Mouse (Mus musculus) liver, embryonic 15.5 days (tissue): Measurements from ENCODE around the gene Synj1. TPM values are rescaled to one million over a fixed set of nuclear protein-coding genes. Genes with fewer than 3 reads are reported as not detected.

ENCODE experiments used
- ATAC-seq: fragments of 200-750 bp; cut with Nextera tagmentation; 2 replicates; pipeline ENCODE4 v1.8.0; 2017; ENCODE audit warnings: moderate number of reproducible peaks, mild to moderate bottlenecking, moderate library complexity; ENCODE audit not compliant: insufficient read depth
- H3K27ac ChIP-seq: fragments of 300-500 bp; sonication (generic); replicated peaks from 2 replicates; pipeline ENCODE4 v1.5.1; 2015; ENCODE audit warnings: mild to moderate bottlenecking, inconsistent platforms
- H3K27me3 ChIP-seq: fragments of 300-500 bp; sonication (generic); 2 replicates; pipeline ENCODE4 v1.6.1; 2015; ENCODE audit warnings: mild to moderate bottlenecking, inconsistent platforms
- H3K36me3 ChIP-seq: fragments of 300-500 bp; sonication (generic); replicated peaks from 2 replicates; pipeline ENCODE4 v1.6.1; 2015; ENCODE audit warnings: moderate library complexity, mild to moderate bottlenecking, inconsistent platforms
- H3K4me1 ChIP-seq: fragments of 300-500 bp; sonication (generic); replicated peaks from 2 replicates; pipeline ENCODE4 v1.6.1; 2015; ENCODE audit warnings: inconsistent platforms
- H3K4me2 ChIP-seq: fragments of 300-500 bp; sonication (generic); 2 replicates; pipeline ENCODE4 v1.6.1; 2015; ENCODE audit warnings: moderate library complexity, mild to moderate bottlenecking, inconsistent platforms
- H3K4me3 ChIP-seq: fragments of 300-500 bp; sonication (generic); replicated peaks from 2 replicates; pipeline ENCODE4 v1.5.1; 2015; ENCODE audit warnings: mild to moderate bottlenecking, inconsistent platforms
- H3K9ac ChIP-seq: fragments of 300-500 bp; sonication (generic); 2 replicates; pipeline ENCODE4 v1.6.1; 2015; ENCODE audit warnings: moderate library complexity, mild to moderate bottlenecking, inconsistent platforms
- H3K9me3 ChIP-seq: fragments of 300-500 bp; sonication (generic); replicated peaks from 2 replicates; pipeline ENCODE4 v1.6.1; 2016; ENCODE audit warnings: inconsistent platforms
- WGBS: fragments of 180-500 bp; shearing (Covaris S2); methylation state at CpG from one replicate; pipeline ENCODE4 v1.1.7; 2015; ENCODE audit warnings: mixed read lengths; ENCODE audit not compliant: insufficient replicate concordance; 5-methylcytosine and 5-hydroxymethylcytosine counted together
- polyA plus RNA-seq: library from polyadenylated mRNA; unstranded; fragments of >200 nt; fragmentation: Nextera tagmentation; extraction: Ambion mirVana; gene quantifications from 2 replicates; pipeline ENCODE4 v1.2.1, GENCODE M21; 2015

Gene Synj1
- polyA plus RNA-seq, 1 experiment from 2014 or later: 19.5 TPM

DNA sequence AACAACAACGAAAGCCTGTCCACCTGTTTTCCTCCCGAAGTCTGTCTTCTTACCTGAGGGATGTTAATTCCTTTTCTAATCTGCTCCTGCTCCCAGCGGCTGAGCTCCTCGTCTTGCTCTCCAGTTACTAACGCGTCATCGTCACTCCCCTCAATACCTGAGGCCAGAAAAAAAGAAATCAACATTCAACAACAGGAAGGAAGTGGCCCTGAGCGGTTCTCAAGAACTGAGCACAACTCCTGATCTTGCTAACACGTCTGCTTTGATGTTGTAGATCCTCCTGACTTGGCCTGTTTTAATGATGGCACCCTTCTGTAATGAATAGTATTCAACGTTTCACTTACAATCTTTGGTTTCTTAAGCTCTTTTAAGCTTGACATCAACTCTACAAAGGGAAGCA, 24.8 kb upstream of the Synj1 start:
- no peak for ATAC-seq
- Histone ChIP-seq H3K9me3 (no peaks in the 10 kb centered on the region), H3K9ac (no peak overlapping the region), H3K4me2 (no peak overlapping the region), H3K4me3 (no peak overlapping the region), H3K36me3 (peaks cover 89% of the 10 kb centered on the region), H3K4me1 (peaks cover 5% of the 10 kb centered on the region; the same call in 1 of the 2 replicates), H3K27me3 (no peaks in the 10 kb centered on the region), H3K27ac (no peak overlapping the region)
- WGBS: 84% methylated on average over 10 of the region's 10 CpGs

DNA sequence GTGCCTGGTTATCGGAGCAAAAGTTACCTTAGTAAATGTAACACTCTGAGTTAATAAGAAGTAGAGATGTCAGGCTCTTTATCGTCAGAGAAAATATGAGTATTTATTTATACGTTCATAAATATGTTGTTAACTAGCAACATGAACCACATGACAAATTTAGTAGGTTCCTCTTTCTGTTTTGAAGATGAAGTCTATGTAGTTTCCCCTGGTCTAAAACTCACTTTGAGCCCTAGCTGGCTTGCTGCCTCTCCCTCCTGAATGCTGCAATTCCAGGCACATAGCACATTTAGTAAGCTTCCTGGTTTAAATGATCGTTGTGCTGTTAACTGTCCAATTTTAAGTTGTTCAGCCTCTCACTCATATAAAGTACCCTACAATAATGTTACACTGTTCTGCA, 19.6 kb upstream of the Synj1 start:
- Histone ChIP-seq H3K9me3 (no peaks in the 10 kb centered on the region), H3K4me3 (no peak overlapping the region), H3K4me1 (no peaks in the 10 kb centered on the region), H3K27ac (no peak overlapping the region), H3K4me2 (no peak overlapping the region), H3K36me3 (peaks cover 91% of the 10 kb centered on the region), H3K9ac (no peak overlapping the region), H3K27me3 (no peaks in the 10 kb centered on the region)
- ATAC-seq: no peak
- 88% methylated on average over 4 of the region's 4 CpGs for WGBS

DNA sequence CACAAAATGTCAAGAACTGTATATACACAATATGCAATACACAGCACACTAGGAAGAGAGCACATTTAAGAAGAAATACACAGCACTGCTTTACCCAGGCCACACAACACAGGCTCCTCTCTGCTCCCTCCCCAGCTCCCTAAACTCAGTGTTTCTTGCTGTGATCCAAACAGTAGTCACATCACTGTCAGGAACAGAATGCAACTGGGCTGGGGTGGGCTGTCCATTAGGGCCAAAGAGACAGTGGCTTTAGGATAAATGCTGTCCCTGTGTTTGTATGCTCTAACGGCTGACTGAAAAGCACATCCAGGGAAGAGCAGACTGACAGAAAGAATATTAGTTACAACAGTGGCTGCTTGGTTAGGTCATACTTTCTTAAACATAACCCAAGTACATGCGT, 18.8 kb upstream of the Synj1 start:
- 85% methylated on average over 2 of the region's 2 CpGs for WGBS
- no peaks in the 10 kb centered on the region for H3K9me3 ChIP-seq
- H3K4me2 ChIP-seq: no peak overlapping the region
- H3K27ac ChIP-seq: no peak overlapping the region
- H3K36me3 ChIP-seq: peaks cover 92% of the 10 kb centered on the region
- no peaks in the 10 kb centered on the region for H3K27me3 ChIP-seq
- H3K9ac ChIP-seq: no peak overlapping the region
- no peak for ATAC-seq
- H3K4me1 ChIP-seq: no peaks in the 10 kb centered on the region
- H3K4me3 ChIP-seq: no peak overlapping the region

DNA sequence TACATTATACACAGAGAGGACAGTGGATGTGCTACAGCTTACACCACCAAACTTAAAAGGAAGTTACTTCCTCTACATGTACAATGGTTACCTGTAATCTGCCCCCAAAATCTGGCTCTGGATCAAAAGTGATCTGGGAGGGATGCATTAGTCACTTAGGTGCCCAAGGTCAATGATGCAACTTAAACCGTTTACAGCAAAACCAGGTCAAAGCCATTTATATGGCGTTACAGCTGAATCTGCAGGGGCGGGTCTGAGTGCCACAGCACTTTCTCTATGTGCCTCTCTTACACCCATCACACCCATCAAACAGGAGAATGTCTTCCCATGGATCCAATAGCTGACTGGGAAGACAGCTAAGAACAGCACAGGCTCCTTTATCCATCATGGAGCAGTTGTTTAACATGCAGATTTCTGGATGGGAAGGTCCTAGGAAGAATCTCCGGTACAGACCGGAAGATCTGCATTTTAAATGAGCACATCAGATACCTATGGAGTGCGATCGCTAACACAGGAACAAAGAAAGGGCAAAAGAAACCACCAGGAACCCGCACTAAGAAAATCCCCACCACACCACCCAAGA, 18.1 kb upstream of the Synj1 start:
- Histone ChIP-seq H3K9me3 (no peaks in the 10 kb centered on the region), H3K36me3 (peaks cover 93% of the 10 kb centered on the region), H3K4me2 (no peak overlapping the region), H3K4me1 (no peaks in the 10 kb centered on the region), H3K4me3 (no peak overlapping the region), H3K9ac (no peak overlapping the region), H3K27me3 (no peaks in the 10 kb centered on the region), H3K27ac (no peak overlapping the region)
- no peak for ATAC-seq
- 89% methylated on average over 8 of the region's 8 CpGs for WGBS

DNA sequence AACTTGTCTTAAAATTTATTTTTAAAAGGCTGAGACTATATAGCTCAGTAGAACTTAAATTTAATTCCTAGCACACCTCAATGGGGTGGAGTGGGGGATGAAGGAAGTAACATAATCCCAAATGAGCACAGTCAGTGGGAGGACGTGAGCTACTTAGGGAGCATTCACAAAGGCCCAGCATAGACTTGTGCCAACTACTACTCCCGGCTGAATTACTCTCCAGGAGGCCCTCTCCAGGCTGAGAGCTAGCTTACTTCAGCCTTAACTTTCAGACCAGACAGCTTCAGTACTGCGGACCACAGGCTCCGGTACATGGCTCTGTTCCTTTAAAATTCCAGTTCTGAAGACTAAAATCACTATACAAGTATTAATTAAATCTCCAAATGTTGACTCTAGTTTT, 15.2 kb upstream of the Synj1 start:
- ATAC-seq: no peak
- Histone ChIP-seq H3K4me3 (no peak overlapping the region), H3K4me2 (no peak overlapping the region), H3K27ac (no peak overlapping the region), H3K36me3 (peaks cover 92% of the 10 kb centered on the region), H3K27me3 (no peaks in the 10 kb centered on the region), H3K9me3 (no peaks in the 10 kb centered on the region), H3K9ac (no peak overlapping the region), H3K4me1 (no peaks in the 10 kb centered on the region)
- 87% methylated on average over 4 of the region's 4 CpGs for WGBS

DNA sequence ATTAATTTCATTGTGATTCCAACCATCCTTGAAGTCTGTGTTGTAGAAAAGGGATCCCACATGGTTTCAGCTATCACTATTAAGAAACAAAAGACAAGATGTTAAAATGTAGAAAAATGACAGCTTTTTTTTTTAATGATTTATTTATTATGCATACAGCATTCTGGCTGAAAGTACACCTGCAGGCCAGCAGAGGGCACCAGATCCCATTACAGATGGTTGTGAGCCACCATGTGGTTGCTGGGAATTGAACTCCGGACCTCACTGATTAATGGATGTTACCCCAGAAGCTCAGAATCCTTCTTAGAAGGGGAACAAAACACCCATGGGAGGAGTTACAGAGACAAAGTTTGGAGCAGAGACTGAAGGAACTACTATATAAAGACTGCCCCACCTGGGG, 12.3 kb upstream of the Synj1 start:
- ATAC-seq: no peak
- Histone ChIP-seq H3K9me3 (no peaks in the 10 kb centered on the region), H3K36me3 (peaks cover 96% of the 10 kb centered on the region), H3K27me3 (no peaks in the 10 kb centered on the region), H3K9ac (no peak overlapping the region), H3K4me2 (no peak overlapping the region), H3K4me1 (no peaks in the 10 kb centered on the region), H3K27ac (no peak overlapping the region), H3K4me3 (no peak overlapping the region)
- WGBS: 89% methylated on average over 1 of the region's 1 CpGs

DNA sequence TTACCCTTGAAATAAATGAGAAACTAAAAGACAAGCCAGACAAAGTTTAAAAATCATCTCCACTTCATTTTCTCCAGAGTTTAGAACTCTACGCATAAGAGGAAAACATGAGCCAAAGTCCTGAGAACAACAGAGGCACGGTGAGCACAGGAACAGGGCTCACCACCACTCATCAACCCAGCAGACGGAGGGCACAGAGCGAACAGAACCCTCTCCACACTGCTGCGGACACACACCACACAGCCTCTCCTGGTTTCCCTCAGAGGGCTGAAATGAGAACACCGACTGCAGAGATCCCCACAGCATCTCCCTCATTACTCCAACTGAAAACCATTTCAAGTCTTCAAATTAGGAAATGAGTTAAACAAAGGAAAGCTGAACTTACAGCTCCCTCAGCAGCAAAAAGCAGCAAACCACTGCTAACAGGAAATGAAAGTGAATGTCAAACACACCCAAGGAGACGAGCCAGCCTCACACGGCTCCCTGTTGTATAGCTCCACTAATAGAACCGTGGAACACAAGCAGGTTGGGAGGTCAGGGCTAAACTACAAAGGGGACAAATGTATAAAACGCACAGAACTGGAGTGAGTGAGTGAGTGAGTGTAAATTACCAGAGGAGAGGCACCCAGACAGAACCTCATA, 9.9 kb upstream of the Synj1 start:
- no peak overlapping the region for H3K27ac ChIP-seq
- H3K4me3 ChIP-seq: no peak overlapping the region
- no peak for ATAC-seq
- H3K36me3 ChIP-seq: peaks cover 91% of the 10 kb centered on the region
- no peak overlapping the region for H3K9ac ChIP-seq
- WGBS: 85% methylated on average over 10 of the region's 10 CpGs
- no peaks in the 10 kb centered on the region for H3K4me1 ChIP-seq
- H3K4me2 ChIP-seq: no peak overlapping the region
- no peaks in the 10 kb centered on the region for H3K27me3 ChIP-seq
- H3K9me3 ChIP-seq: no peaks in the 10 kb centered on the region

DNA sequence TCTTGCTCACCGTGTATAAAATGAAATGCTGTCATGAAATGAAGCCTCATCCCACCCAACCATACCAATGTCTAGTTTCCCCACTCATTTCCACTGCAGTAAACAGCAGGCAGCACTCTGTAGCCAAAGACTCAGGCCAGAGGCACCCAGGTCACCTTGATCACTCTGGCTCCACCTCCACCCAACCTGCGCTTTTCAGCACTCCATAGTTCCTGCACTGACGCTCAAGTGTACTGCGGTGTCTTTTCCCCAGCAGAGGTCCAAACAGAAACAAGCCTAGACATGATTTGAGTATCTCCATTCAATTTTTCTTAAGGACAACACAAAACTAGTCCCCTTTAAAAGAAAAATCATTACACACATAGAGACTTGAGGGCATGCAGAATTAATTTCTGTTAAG, 8.4 kb upstream of the Synj1 start:
- H3K27me3 ChIP-seq: no peaks in the 10 kb centered on the region
- H3K4me2 ChIP-seq: no peak overlapping the region
- H3K4me1 ChIP-seq: no peaks in the 10 kb centered on the region
- no peaks in the 10 kb centered on the region for H3K9me3 ChIP-seq
- H3K36me3 ChIP-seq: peaks cover 89% of the 10 kb centered on the region
- no peak overlapping the region for H3K9ac ChIP-seq
- no peak for ATAC-seq
- H3K27ac ChIP-seq: no peak overlapping the region
- H3K4me3 ChIP-seq: no peak overlapping the region
- 91% methylated on average over 4 of the region's 4 CpGs for WGBS

DNA sequence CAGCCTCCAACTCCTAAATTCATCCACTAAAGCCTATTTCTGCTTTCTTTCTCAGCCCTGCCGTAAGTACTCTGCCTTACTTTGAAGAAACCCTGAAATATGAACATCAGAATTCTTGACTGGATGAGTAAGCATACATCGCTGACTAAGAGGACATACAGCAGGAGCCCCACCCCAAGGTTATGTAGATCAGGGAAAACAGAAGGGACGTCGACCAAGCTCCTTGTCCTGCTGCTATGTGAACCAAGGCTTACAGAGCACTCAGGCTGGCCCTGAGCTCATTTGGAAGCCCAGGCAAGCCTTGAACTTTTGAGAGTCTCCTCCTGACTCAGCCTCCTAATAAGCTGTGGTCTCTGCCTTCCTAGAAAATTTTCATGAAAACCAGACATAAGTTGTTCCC, 4.7 kb upstream of the Synj1 start:
- ATAC-seq: no peak
- no peak overlapping the region for H3K27ac ChIP-seq
- no peak overlapping the region for H3K4me3 ChIP-seq
- H3K36me3 ChIP-seq: peaks cover 67% of the 10 kb centered on the region
- H3K9ac ChIP-seq: no peak overlapping the region
- H3K9me3 ChIP-seq: no peaks in the 10 kb centered on the region
- peaks cover 14% of the 10 kb centered on the region for H3K4me1 ChIP-seq
- no peaks in the 10 kb centered on the region for H3K27me3 ChIP-seq
- WGBS: 82% methylated on average over 4 of the region's 4 CpGs
- H3K4me2 ChIP-seq: no peak overlapping the region

DNA sequence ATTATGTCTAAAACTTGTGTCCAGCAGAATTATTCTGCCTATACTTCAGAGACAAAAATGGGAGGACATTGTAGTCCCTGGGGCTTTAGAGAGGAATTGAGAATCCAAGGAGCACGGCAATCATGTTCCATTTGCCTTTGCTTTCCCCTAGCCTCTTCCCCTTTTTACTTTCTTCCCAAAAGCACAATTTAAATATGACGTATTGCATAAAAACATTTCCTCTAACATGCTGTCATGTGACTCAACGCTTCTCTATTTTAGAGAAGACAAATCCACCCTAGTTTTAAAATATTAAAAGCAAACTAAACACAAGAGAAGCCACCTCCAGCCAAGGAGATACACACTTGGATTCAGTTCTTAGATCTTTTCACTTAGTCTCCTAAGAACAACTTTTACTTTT, 739 bp upstream of the Synj1 start:
- H3K27ac ChIP-seq: peak overlapping the region; percentile 95
- H3K4me1 ChIP-seq: peaks cover 35% of the 10 kb centered on the region
- ATAC-seq: no peak
- H3K9me3 ChIP-seq: no peaks in the 10 kb centered on the region
- peak overlapping the region; percentile 88 for H3K4me2 ChIP-seq
- peak overlapping the region; percentile 100 for H3K4me3 ChIP-seq
- peak overlapping the region; percentile 98 for H3K9ac ChIP-seq
- peaks cover 35% of the 10 kb centered on the region for H3K36me3 ChIP-seq
- no peaks in the 10 kb centered on the region for H3K27me3 ChIP-seq
- 4% methylated on average over 3 of the region's 3 CpGs for WGBS

DNA sequence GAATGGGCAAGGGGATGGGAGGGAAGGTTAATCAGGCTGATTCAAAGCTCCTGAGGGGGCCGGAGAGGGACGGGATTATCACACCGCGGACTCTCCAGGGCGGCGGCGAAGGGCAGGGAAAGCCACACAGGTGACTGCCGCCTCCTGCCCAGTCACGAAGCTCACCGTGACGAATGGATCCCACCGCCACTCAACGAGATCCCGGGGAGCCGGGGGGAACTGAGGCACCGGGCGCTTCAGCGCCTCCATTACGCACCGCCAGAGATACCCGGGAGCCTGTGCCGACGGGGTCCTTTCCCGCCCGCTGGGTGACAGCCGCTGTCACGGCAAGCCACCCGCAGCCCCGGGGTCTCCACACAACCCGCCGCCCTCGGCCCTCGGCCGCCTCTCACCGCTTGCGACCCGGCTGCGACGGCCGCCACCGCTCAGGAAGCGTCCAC, 507 bp downstream of the Synj1 start:
- WGBS: 0% methylated on average over 42 of the region's 42 CpGs

More for the DNA sequence above, 507 bp downstream of the Synj1 start:
- Histone ChIP-seq H3K27me3 (no peaks in the 10 kb centered on the region), H3K9ac (peak overlapping the region; percentile 98), H3K4me2 (peak overlapping the region; percentile 88), H3K36me3 (peaks cover 27% of the 10 kb centered on the region), H3K4me3 (peak overlapping the region; percentile 100), H3K9me3 (no peaks in the 10 kb centered on the region), H3K27ac (peak overlapping the region; percentile 95), H3K4me1 (peaks cover 47% of the 10 kb centered on the region)
- peak; percentile 69 for ATAC-seq
